Mouse (Mus musculus) cerebral cortex, adult 2 months (tissue): ENCODE results near the gene Itgb3bp.

ENCODE experiments used
- WGBS: fragments of 180-500 bp; shearing (Covaris S2); methylation state at CpG from one replicate; pipeline ENCODE4 v1.1.7; 2018; 5-methylcytosine and 5-hydroxymethylcytosine counted together

Itgb3bp gene

GRCm38 (mm10) chr4:99934859-99935258 is 5.2 kb upstream of the Itgb3bp start:
- WGBS = 91% methylated on average over 7 of the region's 7 CpGs

GRCm38 (mm10) chr4:99931807-99932206 is 2.2 kb upstream of the Itgb3bp start:
- WGBS = 86% methylated on average over 4 of the region's 4 CpGs

DNA sequence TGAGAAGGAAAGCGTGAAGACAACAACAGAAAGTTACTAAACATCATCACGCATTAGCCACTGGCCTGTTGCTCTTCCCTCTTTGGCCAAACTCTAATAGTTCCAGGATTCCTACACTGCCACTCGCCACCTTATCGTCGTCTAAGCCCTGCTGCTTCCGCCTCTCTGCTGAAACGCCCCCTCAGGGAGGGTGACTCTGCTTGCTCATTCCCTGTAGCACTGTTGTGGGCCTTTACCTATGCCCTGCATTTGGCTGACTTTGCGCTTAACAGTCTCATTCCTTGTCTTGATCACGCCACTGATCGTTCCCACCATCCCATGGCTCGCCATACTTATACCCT is 1.6 kb upstream of the Itgb3bp start:
- WGBS = 76% methylated on average over 11 of the region's 11 CpGs

DNA sequence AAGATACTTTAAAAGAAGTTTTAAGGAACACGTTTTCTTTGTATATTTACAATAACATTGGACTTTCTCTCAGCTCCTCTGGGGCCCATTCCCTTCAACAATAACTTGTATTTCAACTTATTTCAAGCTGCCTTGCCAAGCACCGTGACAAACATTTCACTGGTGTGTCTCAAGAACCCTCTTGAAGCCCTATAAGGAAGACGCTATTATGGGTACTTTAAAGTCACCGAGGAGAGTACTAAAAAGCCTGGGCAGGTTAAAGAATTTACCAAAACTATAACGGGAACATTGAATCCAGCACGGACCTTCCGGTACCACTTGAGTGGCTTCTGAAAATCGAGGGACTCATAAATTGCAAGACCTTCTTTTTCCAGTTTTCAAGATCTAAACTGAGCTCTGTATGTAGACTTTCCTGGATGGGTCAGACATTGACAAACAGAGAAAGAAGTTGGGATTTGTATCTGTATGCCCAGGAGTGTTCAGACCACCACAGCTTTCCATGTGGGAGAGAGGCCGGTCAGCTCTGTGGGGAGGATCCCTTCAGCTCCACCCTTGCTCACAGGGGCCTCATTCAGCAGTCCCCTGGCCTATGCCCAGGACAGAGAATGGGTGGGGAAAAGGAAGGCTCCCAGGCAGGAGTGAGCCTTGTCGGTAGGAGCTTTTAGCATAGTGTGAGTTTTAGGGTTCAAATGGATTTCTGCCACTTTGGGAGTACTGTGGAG is 1.1 kb upstream of the Itgb3bp start:
- WGBS = 48% methylated on average over 10 of the region's 10 CpGs

- 2% methylated on average over 23 of the region's 23 CpGs for WGBS
Measured at GRCm38 (mm10) chr4:99929149-99929612, 432 bp downstream of the Itgb3bp start, which contains the start of gene Pgm1. TSS of gene Pgm1 (plus strand) at chr4:99929414.

- 81% methylated on average over 6 of the region's 6 CpGs for WGBS
Measured at GRCm38 (mm10) chr4:99928521-99928920, 1.1 kb downstream of the Itgb3bp start.

DNA sequence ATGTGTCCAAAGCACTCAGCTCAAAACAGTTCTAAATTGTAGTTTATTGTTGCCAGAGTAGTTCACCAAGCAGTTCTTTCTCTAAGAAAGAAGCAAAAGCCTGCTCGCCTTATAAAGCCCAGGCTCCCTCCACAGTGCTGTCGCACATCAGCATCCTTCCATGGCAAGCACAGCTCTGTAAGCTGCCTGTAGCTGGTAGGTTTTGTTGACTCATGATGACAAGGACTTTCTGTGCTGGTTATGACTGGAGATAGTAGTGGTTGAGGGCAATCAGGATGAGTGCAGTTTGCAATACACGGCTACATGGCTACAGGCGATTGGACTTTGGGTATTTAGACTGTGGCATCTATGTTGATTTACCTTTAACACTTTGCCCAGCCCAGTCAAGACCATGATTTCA is 3.2 kb downstream of the Itgb3bp start:
- 85% methylated on average over 4 of the region's 4 CpGs for WGBS

- WGBS = 72% methylated on average over 4 of the region's 4 CpGs
Measured at GRCm38 (mm10) chr4:99913894-99914451, 15.6 kb downstream of the Itgb3bp start.

- WGBS = under 1% methylated on average over 48 of the region's 48 CpGs
Measured at GRCm38 (mm10) chr4:99829094-99830073, 100.2 kb downstream of the Itgb3bp start, which contains the start of gene Efcab7. TSS of gene Efcab7 (plus strand) at chr4:99829198.

DNA sequence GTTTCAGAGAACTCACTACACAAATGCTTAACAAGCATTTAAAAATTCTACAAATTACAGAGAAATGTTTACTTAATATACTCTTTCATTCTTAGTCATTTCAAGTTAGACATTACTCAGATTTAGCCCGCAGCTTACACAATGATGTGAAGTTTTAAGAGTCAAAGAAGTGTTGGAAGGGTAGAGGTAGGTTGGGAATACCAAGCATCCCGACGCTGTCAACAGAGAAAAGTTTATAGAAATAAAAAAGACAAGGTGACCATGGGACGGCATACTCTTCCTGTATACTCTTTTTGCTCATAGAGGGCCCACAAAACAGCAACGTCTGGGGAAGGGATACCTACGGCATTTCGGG is 100.9 kb downstream of the Itgb3bp start:
- WGBS = 0% methylated on average over 7 of the region's 7 CpGs

- WGBS = 31% methylated on average over 4 of the region's 4 CpGs
Measured at GRCm38 (mm10) chr4:99828337-99828736, 101.3 kb downstream of the Itgb3bp start.

DNA sequence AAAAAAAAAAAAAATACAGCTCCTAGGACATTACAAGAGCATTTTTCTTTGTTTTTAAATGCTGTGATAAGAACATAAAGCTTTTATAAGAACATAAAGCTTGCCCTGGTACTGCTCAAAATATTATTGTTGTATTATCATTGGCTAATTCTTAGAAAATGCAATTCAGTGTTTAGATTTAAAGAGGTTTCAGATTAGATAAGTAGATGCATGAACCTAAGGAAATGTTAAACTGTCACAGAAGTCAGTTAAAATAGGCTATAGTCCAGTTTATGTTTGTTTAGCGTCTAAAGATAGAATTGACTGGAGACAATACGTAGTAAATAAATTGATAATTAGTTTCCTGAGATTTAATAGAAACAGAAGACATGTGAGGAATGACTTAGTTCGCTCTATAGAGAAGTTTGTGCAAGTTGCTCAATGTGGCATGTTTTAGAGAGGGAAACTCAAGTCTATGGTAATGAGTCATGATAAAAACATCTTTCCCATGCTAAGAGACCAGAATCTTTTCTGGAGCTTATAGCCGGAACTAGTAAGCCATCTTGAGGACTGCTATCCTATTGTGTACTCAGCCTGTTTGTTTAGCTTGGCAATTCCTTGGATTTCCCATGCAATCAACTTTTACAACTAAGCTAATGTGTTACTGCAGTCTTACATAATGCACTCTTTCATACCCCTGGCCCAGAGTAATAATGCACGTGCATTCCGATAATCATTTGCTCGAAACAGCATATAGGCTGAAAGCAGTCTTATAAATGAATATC is 112.7 kb downstream of the Itgb3bp start:
- 86% methylated on average over 7 of the region's 7 CpGs for WGBS

- WGBS = 87% methylated on average over 6 of the region's 6 CpGs
Measured at GRCm38 (mm10) chr4:99792365-99792764, 137.2 kb downstream of the Itgb3bp start.

- WGBS = 44% methylated on average over 1 of the region's 1 CpGs
Measured at GRCm38 (mm10) chr4:99773041-99773440, 156.6 kb downstream of the Itgb3bp start.

DNA sequence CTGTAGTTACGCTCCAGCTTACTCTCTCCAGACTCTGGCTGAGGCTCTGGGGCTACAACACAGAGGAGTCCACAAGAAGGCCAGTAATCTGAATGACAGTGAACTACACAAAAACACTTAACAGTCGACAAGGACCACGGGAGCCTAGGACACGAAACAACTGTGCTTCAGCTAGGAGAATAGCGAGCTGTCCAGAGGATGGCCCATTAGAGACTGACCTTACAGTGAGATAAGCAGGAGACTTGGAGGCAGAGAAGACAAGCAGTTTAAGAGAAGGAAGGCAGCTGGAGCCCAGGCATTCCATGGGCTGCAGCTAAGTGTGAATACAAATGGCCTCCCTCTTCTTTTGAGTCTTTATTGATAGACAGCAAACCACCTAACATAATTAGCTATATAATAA is 159.1 kb downstream of the Itgb3bp start:
- 88% methylated on average over 5 of the region's 5 CpGs for WGBS

GRCm38 (mm10) chr4:99766753-99767152 is 162.9 kb downstream of the Itgb3bp start:
- 49% methylated on average over 1 of the region's 1 CpGs for WGBS

- 83% methylated on average over 5 of the region's 5 CpGs for WGBS
Measured at GRCm38 (mm10) chr4:99766303-99766702, 163.3 kb downstream of the Itgb3bp start.

- WGBS = 87% methylated on average over 5 of the region's 5 CpGs
Measured at GRCm38 (mm10) chr4:99752426-99752825, 177.2 kb downstream of the Itgb3bp start.

- 67% methylated on average over 7 of the region's 7 CpGs for WGBS
Measured at GRCm38 (mm10) chr4:99739836-99740235, 189.8 kb downstream of the Itgb3bp start.

GRCm38 (mm10) chr4:99725914-99726451 is 203.6 kb downstream of the Itgb3bp start:
- WGBS = 96% methylated on average over 8 of the region's 8 CpGs

DNA sequence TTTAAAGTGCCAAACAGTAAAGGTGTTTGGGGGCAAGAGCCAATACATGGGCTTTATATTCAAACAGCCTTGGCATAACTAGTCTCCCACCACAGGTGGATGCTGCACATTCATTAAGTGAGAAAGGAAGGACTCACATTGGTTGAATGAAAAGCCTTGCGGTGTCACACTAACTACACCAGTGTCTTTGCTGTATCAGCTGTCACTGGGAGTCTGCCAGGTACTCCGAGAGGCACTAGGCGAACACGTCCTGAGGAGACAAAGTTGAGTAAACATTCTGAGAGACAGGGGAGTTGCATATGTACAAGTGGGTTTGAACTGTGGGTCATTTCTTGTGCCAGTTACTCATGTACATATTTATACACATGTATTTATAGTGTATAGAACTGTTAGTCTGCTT is 205.3 kb downstream of the Itgb3bp start:
- 65% methylated on average over 4 of the region's 4 CpGs for WGBS
